Comparison of ENCODE assay signal across 7 mouse cellular contexts in genomic region chr2:181187121-181188000, GRCm38 (mm10). TPM values are rescaled to one million over a fixed set of nuclear protein-coding genes. Genes with fewer than 3 reads are reported as not detected.
A peak's percentile ranks its signal among the peaks of the same experiment; 100 is the strongest.
DNase-seq lines count a peak whose midpoint lies in the region; ATAC-seq and TF ChIP-seq lines count a peak whose summit lies in the region.

Gene Ppdpf, plus strand, starts transcription at chr2:181187247.

- peak within 1 kb of the TSS; percentile 70 for H3K4me3 ChIP-seq in embryonic facial prominence, embryonic 10.5 days
- peak within 1 kb of the TSS; percentile 68 for H3K4me3 ChIP-seq in intestine, postnatal 0 days (ENCODE audit: low read depth, low read length)
- H3K4me3 ChIP-seq in midbrain, embryonic 12.5 days, result peak within 1 kb of the TSS; percentile 72
- H3K4me3 ChIP-seq in small intestine, adult 2 months (ENCODE audit: low read depth, low read length), result peak within 1 kb of the TSS; percentile 73

- under 1% methylated on average over 64 of the region's 64 CpGs for WGBS in embryonic facial prominence, embryonic 10.5 days
- under 1% methylated on average over 63 of the region's 64 CpGs for WGBS in intestine, postnatal 0 days
- WGBS in midbrain, embryonic 12.5 days, result under 1% methylated on average over 56 of the region's 64 CpGs
- WGBS in small intestine, adult 2 months, result under 1% methylated on average over 64 of the region's 64 CpGs

- no peaks in the 10 kb centered on the region for H3K27me3 ChIP-seq in embryonic facial prominence, embryonic 10.5 days (replicated peaks; ENCODE audit: low read depth, poor library complexity, severe bottlenecking)
- no peaks in the 10 kb centered on the region for H3K27me3 ChIP-seq in intestine, postnatal 0 days (replicated peaks; ENCODE audit: control insufficient read depth, insufficient read depth, low read length)
- peaks cover 8% of the 10 kb centered on the region; the same call in 1 of the 2 replicates for H3K27me3 ChIP-seq in midbrain, embryonic 12.5 days
- H3K27me3 ChIP-seq in small intestine, adult 2 months (ENCODE audit: control insufficient read depth, insufficient read depth, low read length), result no peaks in the 10 kb centered on the region

- no peak for TF ChIP-seq POLR2A in small intestine, adult 2 months (IDR thresholded peaks at IDR 0.05; ENCODE audit: low read depth, low read length)

- peak within 1 kb of the TSS; percentile 71 for H3K4me2 ChIP-seq in intestine, postnatal 0 days (replicated peaks; ENCODE audit: low read depth)
- H3K4me2 ChIP-seq in midbrain, embryonic 12.5 days (replicated peaks), result peak within 1 kb of the TSS; percentile 64

- intact Hi-C loops in left cerebral cortex, postnatal 4 days (cut with DNase I), result loop anchor here (5.0 kb wide), 1 partner anchor 150 kb away; no protein-coding TSS in a partner anchor

- H3K36me3 ChIP-seq in embryonic facial prominence, embryonic 10.5 days (replicated peaks), result peaks cover 17% of the 10 kb centered on the region
- no peaks in the 10 kb centered on the region; the same call in 1 of the 2 replicates for H3K36me3 ChIP-seq in intestine, postnatal 0 days (ENCODE audit: control insufficient read depth, insufficient read depth)
- H3K36me3 ChIP-seq in midbrain, embryonic 12.5 days, result peaks cover 14% of the 10 kb centered on the region; the same call in 1 of the 2 replicates
- peaks cover 4% of the 10 kb centered on the region; the same call in 1 of the 2 replicates for H3K36me3 ChIP-seq in small intestine, adult 2 months (ENCODE audit: control insufficient read depth, insufficient read depth, low read length)

- H3K4me1 ChIP-seq in embryonic facial prominence, embryonic 10.5 days, result peaks cover 23% of the 10 kb centered on the region
- H3K4me1 ChIP-seq in intestine, postnatal 0 days (replicated peaks; ENCODE audit: control insufficient read depth, insufficient read depth, low read length), result no peaks in the 10 kb centered on the region
- peaks cover 13% of the 10 kb centered on the region for H3K4me1 ChIP-seq in midbrain, embryonic 12.5 days
- H3K4me1 ChIP-seq in small intestine, adult 2 months (ENCODE audit: control insufficient read depth, insufficient read depth, insufficient read length, low read length), result peaks cover 8% of the 10 kb centered on the region

- no peaks in the 10 kb centered on the region for H3K9me3 ChIP-seq in embryonic facial prominence, embryonic 10.5 days
- no peaks in the 10 kb centered on the region for H3K9me3 ChIP-seq in intestine, postnatal 0 days (ENCODE audit: control insufficient read depth)
- H3K9me3 ChIP-seq in midbrain, embryonic 12.5 days, result no peaks in the 10 kb centered on the region

- peak within 1 kb of the TSS; percentile 99 for H3K27ac ChIP-seq in embryonic facial prominence, embryonic 10.5 days (replicated peaks)
- peak within 1 kb of the TSS; percentile 95 for H3K27ac ChIP-seq in intestine, postnatal 0 days (ENCODE audit: low read depth, low read length)
- H3K27ac ChIP-seq in midbrain, embryonic 12.5 days (replicated peaks), result peak within 1 kb of the TSS; percentile 93
- peak within 1 kb of the TSS; percentile 86 for H3K27ac ChIP-seq in small intestine, adult 2 months (ENCODE audit: insufficient read depth, low read depth, low read length)

- 0 out of 2 replicates have a peak, but pooled peaks have one; percentile 37 for TF ChIP-seq CTCF in intestine, postnatal 0 days (IDR thresholded peaks at IDR 0.05; ENCODE audit: low read depth)
- no peak for TF ChIP-seq CTCF in small intestine, adult 2 months (IDR thresholded peaks at IDR 0.05; ENCODE audit: extremely low read depth, insufficient read length, insufficient replicate concordance, low read depth, low read length)

- peak; percentile 93 for DNase-seq in adrenal gland, postnatal 10 days
- DNase-seq in embryonic facial prominence, embryonic 10.5 days (ENCODE audit: low spot score), result peak; percentile 92
- DNase-seq in gonadal fat pad, adult 2 months (ENCODE audit: low read depth), result no peak
- DNase-seq in left cerebral cortex, postnatal 4 days, result peak; percentile 82

- peak within 1 kb of the TSS; percentile 82 for H3K9ac ChIP-seq in intestine, postnatal 0 days (ENCODE audit: low read depth, low read length)
- H3K9ac ChIP-seq in midbrain, embryonic 12.5 days (replicated peaks), result peak within 1 kb of the TSS; percentile 93

- peak; percentile 92 for ATAC-seq in intestine, postnatal 0 days
- peak; percentile 91 for ATAC-seq in midbrain, embryonic 12.5 days (ENCODE audit: low FRiP score, low read depth)

RNA-seq across cellular contexts. Expression of gene Ppdpf, which starts in this region (rescaled TPM):
- total RNA-seq in adrenal gland, postnatal 10 days (2021), result 10 to 100 TPM; 88.6 to 92.3 TPM
- polyA plus RNA-seq in embryonic facial prominence, embryonic 10.5 days (2016; fragmentation: Nextera tagmentation; extraction: Ambion mirVana), result 351 and 375 TPM in 2 replicates
- 96.9 and 106 TPM in 2 replicates for polyA plus RNA-seq in gonadal fat pad, adult 2 months (2012; rRNA removed)
- polyA plus RNA-seq in intestine, postnatal 0 days (2015; fragmentation: Nextera tagmentation; extraction: Ambion mirVana), result 197 TPM in 2 replicates
- 100 to 1,000 TPM; 132 to 140 TPM for total RNA-seq in left cerebral cortex, postnatal 4 days (2021)
- polyA plus RNA-seq in midbrain, embryonic 12.5 days (2016; fragmentation: Nextera tagmentation; extraction: Ambion mirVana), result 423 and 462 TPM in 2 replicates
- 98.4 and 174 TPM in 2 replicates for polyA plus RNA-seq in small intestine, adult 2 months (2012; rRNA removed)
